In the genomic region with DNA sequence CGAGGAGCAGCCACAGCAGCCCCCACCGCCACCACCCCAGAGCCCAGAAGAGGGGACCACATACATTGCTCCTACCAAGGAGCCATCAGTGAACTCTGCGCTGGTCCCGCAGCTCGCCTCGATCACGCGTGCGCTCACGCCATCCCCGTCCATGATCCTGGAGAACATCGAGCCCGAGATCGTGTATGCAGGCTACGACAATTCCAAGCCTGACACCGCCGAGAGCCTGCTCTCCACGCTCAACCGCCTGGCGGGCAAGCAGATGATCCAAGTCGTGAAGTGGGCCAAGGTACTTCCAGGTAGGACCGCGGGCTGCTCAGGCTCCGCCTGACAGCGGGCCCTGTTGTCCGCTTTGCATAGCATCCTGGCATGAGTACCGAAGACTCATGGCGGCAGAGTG, we compare ENCODE assay signal across 23 mouse cellular contexts.
"Had no signal": no experiment of that assay in that cellular context is flagged by ENCODE, and none has a peak within 500 bp of the region (broad histone marks: within the 10 kb centered on the region; RNA-seq: fewer than 3 reads in every experiment).

No protein-coding gene starts in this region.

- H3K4me1 ChIP-seq: limb, embryonic 10.5 days; liver, embryonic 12.5 days; liver, embryonic 15.5 days; lung, embryonic 15.5 days; midbrain, embryonic 12.5 days; midbrain, embryonic 15.5 days; neural tube, embryonic 12.5 days; neural tube, embryonic 15.5 days had no signal

- H3K36me3 ChIP-seq: limb, embryonic 10.5 days; limb, embryonic 13.5 days; liver, embryonic 12.5 days; liver, embryonic 15.5 days; lung, embryonic 15.5 days; midbrain, embryonic 12.5 days; midbrain, embryonic 15.5 days; neural tube, embryonic 12.5 days; neural tube, embryonic 15.5 days; stomach, embryonic 15.5 days had no signal

- H3K27me3 ChIP-seq: limb, embryonic 13.5 days; liver, embryonic 12.5 days; liver, embryonic 15.5 days; lung, embryonic 15.5 days; midbrain, embryonic 12.5 days; midbrain, embryonic 15.5 days; neural tube, embryonic 12.5 days; neural tube, embryonic 15.5 days; stomach, embryonic 15.5 days had no signal

- H3K27ac ChIP-seq: kidney, postnatal 0 days; layer of hippocampus, adult 2 months; limb, embryonic 10.5 days; limb, embryonic 13.5 days; liver, embryonic 12.5 days; liver, embryonic 15.5 days; lung, embryonic 15.5 days; midbrain, embryonic 12.5 days; midbrain, embryonic 15.5 days; neural tube, embryonic 12.5 days; neural tube, embryonic 15.5 days; stomach, embryonic 15.5 days had no signal

- DNase-seq: kidney, adult 2 months; kidney, postnatal 25 days; layer of hippocampus, adult 9-11 months; liver; lung, adult 18-20 months; lung, postnatal 10 days; lung, postnatal 36 days; right cerebral cortex, adult 18-20 months; right cerebral cortex, postnatal 14 days; right cerebral cortex, postnatal 4 days; thymus, postnatal 25 days had no signal

- H3K4me3 ChIP-seq: layer of hippocampus, adult 2 months; limb, embryonic 10.5 days; limb, embryonic 13.5 days; liver, embryonic 12.5 days; liver, embryonic 15.5 days; lung, embryonic 15.5 days; midbrain, embryonic 12.5 days; midbrain, embryonic 15.5 days; neural tube, embryonic 12.5 days; neural tube, embryonic 15.5 days; stomach, embryonic 15.5 days had no signal

- ATAC-seq: liver, embryonic 12.5 days; midbrain, embryonic 15.5 days had no signal
